Mouse (Mus musculus): ENCODE results near the gene Adgrb3. TPM values are rescaled to one million over a fixed set of nuclear protein-coding genes. Genes with fewer than 3 reads are reported as not detected.

Adgrb3 gene
- total and polyA plus RNA-seq, 2 experiments = not detected

DNA sequence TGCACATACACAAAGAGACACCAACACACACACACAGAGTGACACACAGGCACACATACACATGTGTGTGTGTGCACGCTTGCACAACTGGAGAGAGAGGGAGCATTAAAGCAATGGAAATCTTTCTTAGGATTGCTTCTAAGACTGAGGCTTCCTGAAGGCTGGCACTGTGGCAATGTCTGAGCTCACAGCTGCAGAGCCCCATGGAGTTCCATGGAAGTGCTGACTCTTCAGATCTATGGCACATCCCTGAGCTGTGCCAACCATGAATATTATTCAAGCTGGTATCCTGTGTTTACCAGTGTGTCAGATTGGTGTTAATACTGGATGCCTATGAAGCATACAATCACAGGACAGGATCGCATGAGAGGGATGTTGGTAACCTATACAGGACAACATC is 643.6 kb downstream of the Adgrb3 start:
- Histone ChIP-seq H3K4me3 (ENCODE audit: insufficient read depth, low read depth, low read length) (no peak overlapping the region), H3K4me1 (ENCODE audit: control insufficient read depth, insufficient read depth, low read length) (no peaks in the 10 kb centered on the region), H3K27me3 (ENCODE audit: control insufficient read depth, insufficient read depth, low read length) (no peaks in the 10 kb centered on the region), H3K36me3 (ENCODE audit: control insufficient read depth, insufficient read depth, low read length) (no peaks in the 10 kb centered on the region), H3K27ac (replicated peaks; ENCODE audit: insufficient read depth, low read depth, low read length) (no peak overlapping the region), H3K9ac (ENCODE audit: low read depth, low read length) (no peak overlapping the region), H3K79me2 (ENCODE audit: control insufficient read depth, insufficient read depth, low read length) (no peaks in the 10 kb centered on the region)
- no peak for TF ChIP-seq CTCF (IDR thresholded peaks at IDR 0.05; ENCODE audit: low read depth, low read length)
- no peak for TF ChIP-seq POLR2A (IDR thresholded peaks at IDR 0.05; ENCODE audit: extremely low read depth, insufficient read depth, low read length)
- DNase-seq (ENCODE audit: extremely low read depth, low read depth, low spot score) = no peak
- WGBS = 88% methylated on average over 2 of the region's 2 CpGs

DNA sequence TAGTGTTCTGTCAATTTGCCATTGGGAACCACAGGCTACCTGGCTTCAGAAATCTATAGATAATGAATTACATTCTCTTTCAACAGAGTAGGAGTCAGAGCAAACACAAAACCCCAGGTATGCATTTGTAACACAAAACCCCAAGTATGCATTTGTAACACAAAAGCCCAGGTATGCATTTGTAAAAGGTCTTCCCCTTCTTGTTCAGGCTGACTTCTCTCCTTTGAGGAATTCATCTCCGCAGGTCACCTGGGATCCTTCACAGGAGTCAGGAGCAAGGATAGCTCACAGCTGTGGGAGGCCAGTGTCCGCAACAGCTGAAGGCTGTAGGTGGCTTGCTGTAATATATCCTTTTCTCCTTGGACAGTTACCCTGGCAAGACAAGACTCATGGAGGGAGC is 647.6 kb downstream of the Adgrb3 start:
- DNase-seq (ENCODE audit: extremely low read depth, low read depth, low spot score) = no peak
- Histone ChIP-seq H3K79me2 (ENCODE audit: control insufficient read depth, insufficient read depth, low read length) (no peaks in the 10 kb centered on the region), H3K4me1 (ENCODE audit: control insufficient read depth, insufficient read depth, low read length) (no peaks in the 10 kb centered on the region), H3K4me3 (ENCODE audit: insufficient read depth, low read depth, low read length) (no peak overlapping the region), H3K27me3 (ENCODE audit: control insufficient read depth, insufficient read depth, low read length) (no peaks in the 10 kb centered on the region), H3K9ac (ENCODE audit: low read depth, low read length) (no peak overlapping the region), H3K36me3 (ENCODE audit: control insufficient read depth, insufficient read depth, low read length) (no peaks in the 10 kb centered on the region), H3K27ac (replicated peaks; ENCODE audit: insufficient read depth, low read depth, low read length) (no peak overlapping the region)
- WGBS = 66% methylated on average over 2 of the region's 2 CpGs
- no peak for TF ChIP-seq CTCF (IDR thresholded peaks at IDR 0.05; ENCODE audit: low read depth, low read length)
- no peak for TF ChIP-seq POLR2A (IDR thresholded peaks at IDR 0.05; ENCODE audit: extremely low read depth, insufficient read depth, low read length)

GRCm38 (mm10) chr1:25180615-25181014 is 648.9 kb downstream of the Adgrb3 start:
- WGBS = 75% methylated on average over 6 of the region's 6 CpGs
- H3K36me3 ChIP-seq (ENCODE audit: control insufficient read depth, insufficient read depth, low read length) = no peaks in the 10 kb centered on the region
- H3K27ac ChIP-seq (replicated peaks; ENCODE audit: insufficient read depth, low read depth, low read length) = no peak overlapping the region
- TF ChIP-seq CTCF (IDR thresholded peaks at IDR 0.05; ENCODE audit: low read depth, low read length) (no peak), POLR2A (IDR thresholded peaks at IDR 0.05; ENCODE audit: extremely low read depth, insufficient read depth, low read length) (no peak)
- H3K4me1 ChIP-seq (ENCODE audit: control insufficient read depth, insufficient read depth, low read length) = no peaks in the 10 kb centered on the region
- H3K4me3 ChIP-seq (ENCODE audit: insufficient read depth, low read depth, low read length) = no peak overlapping the region
- no peaks in the 10 kb centered on the region for H3K27me3 ChIP-seq (ENCODE audit: control insufficient read depth, insufficient read depth, low read length)
- H3K9ac ChIP-seq (ENCODE audit: low read depth, low read length) = no peak overlapping the region
- no peaks in the 10 kb centered on the region for H3K79me2 ChIP-seq (ENCODE audit: control insufficient read depth, insufficient read depth, low read length)
- DNase-seq (ENCODE audit: extremely low read depth, low read depth, low spot score) = no peak

GRCm38 (mm10) chr1:25179860-25180582 is 649.5 kb downstream of the Adgrb3 start:
- Histone ChIP-seq H3K27me3 (ENCODE audit: control insufficient read depth, insufficient read depth, low read length) (no peaks in the 10 kb centered on the region), H3K4me3 (ENCODE audit: insufficient read depth, low read depth, low read length) (no peak overlapping the region), H3K9ac (ENCODE audit: low read depth, low read length) (no peak overlapping the region), H3K4me1 (ENCODE audit: control insufficient read depth, insufficient read depth, low read length) (no peaks in the 10 kb centered on the region), H3K79me2 (ENCODE audit: control insufficient read depth, insufficient read depth, low read length) (no peaks in the 10 kb centered on the region), H3K36me3 (ENCODE audit: control insufficient read depth, insufficient read depth, low read length) (no peaks in the 10 kb centered on the region), H3K27ac (replicated peaks; ENCODE audit: insufficient read depth, low read depth, low read length) (no peak overlapping the region)
- WGBS = 66% methylated on average over 9 of the region's 9 CpGs
- DNase-seq (ENCODE audit: extremely low read depth, low read depth, low spot score) = no peak
- TF ChIP-seq POLR2A (IDR thresholded peaks at IDR 0.05; ENCODE audit: extremely low read depth, insufficient read depth, low read length) (no peak), CTCF (IDR thresholded peaks at IDR 0.05; ENCODE audit: low read depth, low read length) (no peak)

GRCm38 (mm10) chr1:25178347-25179130 is 651.0 kb downstream of the Adgrb3 start:
- H3K9ac ChIP-seq (ENCODE audit: low read depth, low read length) = no peak overlapping the region
- 54% methylated on average over 21 of the region's 21 CpGs for WGBS
- H3K27me3 ChIP-seq (ENCODE audit: control insufficient read depth, insufficient read depth, low read length) = no peaks in the 10 kb centered on the region
- no peak overlapping the region for H3K4me3 ChIP-seq (ENCODE audit: insufficient read depth, low read depth, low read length)
- H3K36me3 ChIP-seq (ENCODE audit: control insufficient read depth, insufficient read depth, low read length) = no peaks in the 10 kb centered on the region
- TF ChIP-seq POLR2A (IDR thresholded peaks at IDR 0.05; ENCODE audit: extremely low read depth, insufficient read depth, low read length) (no peak), CTCF (IDR thresholded peaks at IDR 0.05; ENCODE audit: low read depth, low read length) (no peak)
- no peaks in the 10 kb centered on the region for H3K4me1 ChIP-seq (ENCODE audit: control insufficient read depth, insufficient read depth, low read length)
- H3K27ac ChIP-seq (replicated peaks; ENCODE audit: insufficient read depth, low read depth, low read length) = no peak overlapping the region
- H3K79me2 ChIP-seq (ENCODE audit: control insufficient read depth, insufficient read depth, low read length) = no peaks in the 10 kb centered on the region
- no peak for DNase-seq (ENCODE audit: extremely low read depth, low read depth, low spot score)

GRCm38 (mm10) chr1:25167120-25167519 is 662.4 kb downstream of the Adgrb3 start:
- no peaks in the 10 kb centered on the region for H3K27me3 ChIP-seq (ENCODE audit: control insufficient read depth, insufficient read depth, low read length)
- H3K36me3 ChIP-seq (ENCODE audit: control insufficient read depth, insufficient read depth, low read length) = no peaks in the 10 kb centered on the region
- no peak for DNase-seq (ENCODE audit: extremely low read depth, low read depth, low spot score)
- no peaks in the 10 kb centered on the region for H3K4me1 ChIP-seq (ENCODE audit: control insufficient read depth, insufficient read depth, low read length)
- H3K79me2 ChIP-seq (ENCODE audit: control insufficient read depth, insufficient read depth, low read length) = no peaks in the 10 kb centered on the region
- no peak overlapping the region for H3K4me3 ChIP-seq (ENCODE audit: insufficient read depth, low read depth, low read length)
- no peak for TF ChIP-seq POLR2A (IDR thresholded peaks at IDR 0.05; ENCODE audit: extremely low read depth, insufficient read depth, low read length)
- TF ChIP-seq CTCF (IDR thresholded peaks at IDR 0.05; ENCODE audit: low read depth, low read length) = no peak
- H3K9ac ChIP-seq (ENCODE audit: low read depth, low read length) = no peak overlapping the region
- WGBS = 84% methylated on average over 5 of the region's 5 CpGs
- H3K27ac ChIP-seq (replicated peaks; ENCODE audit: insufficient read depth, low read depth, low read length) = no peak overlapping the region
